ENCODE assay signal across 25 mouse cellular contexts in genomic region chr6:27991241-27991640, GRCm38 (mm10).
DNase-seq lines count a peak whose midpoint lies in the region; ATAC-seq and TF ChIP-seq lines count a peak whose summit lies in the region.
"Had no signal": no experiment of that assay in that cellular context is flagged by ENCODE, and none has a peak within 500 bp of the region (broad histone marks: within the 10 kb centered on the region; RNA-seq: fewer than 3 reads in every experiment).

No protein-coding gene starts in this region.

- DNase-seq in forebrain, embryonic 14.5 days (ENCODE audit: low spot score) = peak; percentile 18
- DNase-seq in forebrain, embryonic 11.5 days (ENCODE audit: low spot score) = no peak
- peak; percentile 16 for DNase-seq in midbrain, embryonic 14.5 days
- no peak for DNase-seq in midbrain, postnatal 0 days (ENCODE audit: low spot score)
- DNase-seq: adrenal gland, adult 8-10 months; adrenal gland, postnatal 14 days; adrenal gland, postnatal 36 days; B cell, adult 2 months; cerebellum, adult 11 months; cerebellum, adult 18-20 months; cerebellum, adult 8-10 months; cerebellum, postnatal 10 days; cerebellum, postnatal 25 days; forebrain, postnatal 0 days had no signal

- no peaks in the 10 kb centered on the region for H3K4me1 ChIP-seq in forebrain, embryonic 14.5 days (ENCODE audit: control insufficient read depth, insufficient read depth, low read length)
- H3K4me1 ChIP-seq in forebrain, embryonic 11.5 days (replicated peaks; ENCODE audit: control insufficient read depth, insufficient read depth, low read length) = no peaks in the 10 kb centered on the region
- H3K4me1 ChIP-seq in midbrain, embryonic 12.5 days = no peaks in the 10 kb centered on the region
- H3K4me1 ChIP-seq in midbrain, embryonic 16.5 days (ENCODE audit: control insufficient read depth, insufficient read depth, low read length) = no peaks in the 10 kb centered on the region
- H3K4me1 ChIP-seq in midbrain, embryonic 14.5 days (ENCODE audit: control insufficient read depth, insufficient read depth, low read length) = 0 out of 2 replicates have a peak, but pooled peaks cover 3% of the 10 kb centered on the region
- H3K4me1 ChIP-seq in midbrain, postnatal 0 days (ENCODE audit: insufficient read depth, low read length) = no peaks in the 10 kb centered on the region
- H3K4me1 ChIP-seq: embryonic facial prominence, embryonic 10.5 days; embryonic facial prominence, embryonic 12.5 days; forebrain, embryonic 12.5 days; forebrain, embryonic 15.5 days had no signal

- H3K9me3 ChIP-seq in forebrain, embryonic 14.5 days (replicated peaks; ENCODE audit: control insufficient read depth, low read length) = no peaks in the 10 kb centered on the region
- no peaks in the 10 kb centered on the region for H3K9me3 ChIP-seq in forebrain, embryonic 11.5 days (ENCODE audit: control insufficient read depth, low read length)
- H3K9me3 ChIP-seq in midbrain, embryonic 12.5 days = no peaks in the 10 kb centered on the region
- H3K9me3 ChIP-seq in midbrain, embryonic 16.5 days (replicated peaks; ENCODE audit: control insufficient read depth, low read length, poor library complexity, severe bottlenecking) = no peaks in the 10 kb centered on the region
- no peaks in the 10 kb centered on the region for H3K9me3 ChIP-seq in midbrain, embryonic 14.5 days (ENCODE audit: control insufficient read depth, low read length)
- H3K9me3 ChIP-seq in midbrain, postnatal 0 days (ENCODE audit: low read length) = no peaks in the 10 kb centered on the region
- H3K9me3 ChIP-seq: embryonic facial prominence, embryonic 10.5 days; embryonic facial prominence, embryonic 12.5 days; forebrain, embryonic 12.5 days; forebrain, embryonic 15.5 days; G1E had no signal

- H3K27ac ChIP-seq in forebrain, embryonic 14.5 days (ENCODE audit: low read depth, low read length) = no peak overlapping the region
- no peak overlapping the region for H3K27ac ChIP-seq in forebrain, embryonic 11.5 days (ENCODE audit: low read depth, low read length)
- no peak overlapping the region for H3K27ac ChIP-seq in midbrain, embryonic 12.5 days (replicated peaks)
- H3K27ac ChIP-seq in midbrain, embryonic 16.5 days (ENCODE audit: low read length) = no peak overlapping the region
- no peak overlapping the region for H3K27ac ChIP-seq in midbrain, embryonic 14.5 days (replicated peaks; ENCODE audit: low read depth, low read length)
- H3K27ac ChIP-seq in midbrain, postnatal 0 days (ENCODE audit: low read depth, low read length) = no peak overlapping the region
- H3K27ac ChIP-seq: embryonic facial prominence, embryonic 10.5 days; embryonic facial prominence, embryonic 12.5 days; forebrain, embryonic 12.5 days; forebrain, embryonic 15.5 days had no signal

- H3K4me3 ChIP-seq in forebrain, embryonic 14.5 days (ENCODE audit: low read depth, low read length) = no peak overlapping the region
- H3K4me3 ChIP-seq in forebrain, embryonic 11.5 days (ENCODE audit: low read depth, low read length) = no peak overlapping the region
- H3K4me3 ChIP-seq in midbrain, embryonic 12.5 days = no peak overlapping the region
- no peak overlapping the region for H3K4me3 ChIP-seq in midbrain, embryonic 16.5 days (ENCODE audit: low read depth, low read length)
- H3K4me3 ChIP-seq in midbrain, embryonic 14.5 days (replicated peaks; ENCODE audit: low read depth, low read length) = no peak overlapping the region
- no peak overlapping the region for H3K4me3 ChIP-seq in midbrain, postnatal 0 days (ENCODE audit: low read depth, low read length)
- H3K4me3 ChIP-seq: embryonic facial prominence, embryonic 10.5 days; embryonic facial prominence, embryonic 12.5 days; forebrain, embryonic 12.5 days; forebrain, embryonic 15.5 days had no signal

- 59% methylated on average over 4 of the region's 4 CpGs for WGBS in forebrain, embryonic 14.5 days
- WGBS in forebrain, embryonic 11.5 days = 63% methylated on average over 4 of the region's 4 CpGs
- 54% methylated on average over 4 of the region's 4 CpGs for WGBS in midbrain, embryonic 12.5 days
- WGBS in midbrain, embryonic 16.5 days = 57% methylated on average over 4 of the region's 4 CpGs
- 59% methylated on average over 4 of the region's 4 CpGs for WGBS in midbrain, embryonic 14.5 days
- 64% methylated on average over 4 of the region's 4 CpGs for WGBS in midbrain, postnatal 0 days

- H3K4me2 ChIP-seq in forebrain, embryonic 14.5 days (ENCODE audit: low read length) = no peak overlapping the region
- no peak overlapping the region for H3K4me2 ChIP-seq in forebrain, embryonic 11.5 days (ENCODE audit: low read depth, low read length, severe bottlenecking)
- H3K4me2 ChIP-seq in midbrain, embryonic 12.5 days (replicated peaks) = no peak overlapping the region
- H3K4me2 ChIP-seq in midbrain, embryonic 16.5 days (ENCODE audit: low read length) = no peak overlapping the region
- H3K4me2 ChIP-seq in midbrain, embryonic 14.5 days (ENCODE audit: low read length) = no peak overlapping the region
- H3K4me2 ChIP-seq in midbrain, postnatal 0 days (ENCODE audit: low read depth, low read length, poor library complexity, severe bottlenecking) = no peak overlapping the region
- H3K4me2 ChIP-seq: embryonic facial prominence, embryonic 12.5 days; forebrain, embryonic 12.5 days; forebrain, embryonic 15.5 days had no signal

- no peaks in the 10 kb centered on the region for H3K36me3 ChIP-seq in forebrain, embryonic 14.5 days (ENCODE audit: control insufficient read depth, insufficient read depth, low read length)
- no peaks in the 10 kb centered on the region for H3K36me3 ChIP-seq in forebrain, embryonic 11.5 days (ENCODE audit: control insufficient read depth, insufficient read depth, low read length)
- H3K36me3 ChIP-seq in midbrain, embryonic 12.5 days = no peaks in the 10 kb centered on the region
- no peaks in the 10 kb centered on the region for H3K36me3 ChIP-seq in midbrain, embryonic 16.5 days (ENCODE audit: control insufficient read depth, insufficient read depth, low read length)
- no peaks in the 10 kb centered on the region for H3K36me3 ChIP-seq in midbrain, embryonic 14.5 days (ENCODE audit: control insufficient read depth, insufficient read depth, low read length)
- no peaks in the 10 kb centered on the region for H3K36me3 ChIP-seq in midbrain, postnatal 0 days (ENCODE audit: insufficient read depth, low read length)
- H3K36me3 ChIP-seq: embryonic facial prominence, embryonic 10.5 days; embryonic facial prominence, embryonic 12.5 days; forebrain, embryonic 12.5 days; forebrain, embryonic 15.5 days; G1E had no signal

- no peaks in the 10 kb centered on the region for H3K27me3 ChIP-seq in forebrain, embryonic 14.5 days (replicated peaks; ENCODE audit: control insufficient read depth, insufficient read depth, low read length)
- H3K27me3 ChIP-seq in forebrain, embryonic 11.5 days (ENCODE audit: control insufficient read depth, insufficient read depth, low read length) = no peaks in the 10 kb centered on the region
- H3K27me3 ChIP-seq in midbrain, embryonic 12.5 days = no peaks in the 10 kb centered on the region
- H3K27me3 ChIP-seq in midbrain, embryonic 16.5 days (ENCODE audit: control insufficient read depth, insufficient read depth, low read depth, low read length) = no peaks in the 10 kb centered on the region
- no peaks in the 10 kb centered on the region for H3K27me3 ChIP-seq in midbrain, embryonic 14.5 days (ENCODE audit: control insufficient read depth, insufficient read depth, low read length)
- H3K27me3 ChIP-seq in midbrain, postnatal 0 days (ENCODE audit: insufficient read depth, low read length) = no peaks in the 10 kb centered on the region
- H3K27me3 ChIP-seq: CH12.LX; embryonic facial prominence, embryonic 12.5 days; forebrain, embryonic 12.5 days; forebrain, embryonic 15.5 days had no signal

- ATAC-seq in forebrain, embryonic 14.5 days = no peak
- ATAC-seq in forebrain, embryonic 11.5 days (replicated peaks; ENCODE audit: low FRiP score) = no peak
- peak; percentile 56 for ATAC-seq in midbrain, embryonic 12.5 days (ENCODE audit: low FRiP score, low read depth)
- no peak; the same call in 1 of the 2 replicates for ATAC-seq in midbrain, embryonic 16.5 days
- no peak; the same call in 1 of the 2 replicates for ATAC-seq in midbrain, embryonic 14.5 days (ENCODE audit: low FRiP score, low TSS enrichment)
- no peak for ATAC-seq in midbrain, postnatal 0 days (ENCODE audit: low FRiP score)
- ATAC-seq: activated CD4-positive, CD25-positive, alpha-beta regulatory T cell, adult 4 months; CD4-positive, CD25-positive, alpha-beta regulatory T cell, adult 4 months; forebrain, embryonic 15.5 days; forebrain, postnatal 0 days; Patski had no signal

- H3K9ac ChIP-seq in forebrain, embryonic 14.5 days (ENCODE audit: low read length) = no peak overlapping the region
- no peak overlapping the region for H3K9ac ChIP-seq in forebrain, embryonic 11.5 days (ENCODE audit: low read length)
- H3K9ac ChIP-seq in midbrain, embryonic 12.5 days (replicated peaks) = no peak overlapping the region
- H3K9ac ChIP-seq in midbrain, embryonic 16.5 days (ENCODE audit: low read depth, low read length) = no peak overlapping the region
- no peak overlapping the region for H3K9ac ChIP-seq in midbrain, embryonic 14.5 days (replicated peaks; ENCODE audit: low read length)
- no peak overlapping the region for H3K9ac ChIP-seq in midbrain, postnatal 0 days (replicated peaks; ENCODE audit: low read length, poor library complexity, severe bottlenecking)
- H3K9ac ChIP-seq: embryonic facial prominence, embryonic 12.5 days; forebrain, embryonic 12.5 days; forebrain, embryonic 15.5 days; forebrain, postnatal 0 days had no signal

- no peak for TF ChIP-seq CTCF in midbrain, postnatal 0 days (IDR thresholded peaks at IDR 0.05)

Comparison
In these comparisons a context has a peak if more than half of its experiments do, and no peak if none do; other contexts are left out.
1. DNase-seq: peak in forebrain, embryonic 14.5 days (single experiment) and midbrain, embryonic 14.5 days (single experiment); none in forebrain, embryonic 11.5 days (single experiment) and midbrain, postnatal 0 days (single experiment).